Mouse (Mus musculus): ENCODE data around the gene Cyp2f2.

DNA sequence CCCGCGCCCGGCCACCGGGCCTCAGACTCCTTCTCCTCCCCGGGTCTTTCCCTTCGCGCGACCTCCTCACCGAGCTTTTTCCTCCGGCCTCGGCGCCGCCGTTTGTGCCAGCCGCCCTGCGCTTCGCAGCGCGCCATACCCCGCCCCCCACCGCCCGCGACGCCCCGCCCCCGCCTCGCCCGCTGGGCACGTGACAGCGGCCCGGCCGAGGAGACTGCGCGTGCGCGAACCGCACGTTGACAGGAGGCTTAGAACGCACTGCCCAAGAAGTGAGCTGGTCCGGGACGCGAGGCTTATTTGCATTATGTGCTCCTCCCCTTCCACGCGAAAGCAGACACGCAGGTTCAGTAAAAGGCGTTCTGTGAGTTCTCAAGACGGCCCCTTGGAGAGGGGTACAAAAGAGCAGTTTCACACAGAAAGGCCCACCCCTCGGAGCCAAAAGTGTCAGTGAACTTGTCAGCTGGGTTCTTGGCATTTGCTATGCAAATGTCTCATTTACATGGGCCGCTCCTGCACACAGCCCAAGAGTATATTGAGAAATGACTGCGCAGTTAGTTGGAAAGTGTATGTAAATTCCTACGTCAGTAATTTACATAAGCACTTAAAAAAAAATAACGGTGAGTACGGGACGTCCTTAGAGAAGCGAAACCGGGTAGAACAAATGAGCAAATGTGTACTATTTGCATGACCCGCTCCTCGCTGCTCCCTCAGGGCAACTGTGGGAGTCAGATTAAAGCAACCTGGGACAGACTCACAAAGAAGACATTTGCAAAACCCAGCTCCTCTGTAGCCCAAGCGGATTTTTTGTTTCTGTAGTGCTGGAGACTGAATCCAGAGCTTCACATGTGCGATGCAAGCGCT, 47.1 kb downstream of the Cyp2f2 start, which contains the start of gene Egln2:
- TF ChIP-seq CTCF (IDR thresholded peaks at IDR 0.05; ENCODE audit: extremely low read depth, insufficient read depth, insufficient read length, insufficient replicate concordance) (no peak), POLR2A (IDR thresholded peaks at IDR 0.05; ENCODE audit: low read depth, low read length) (peak; percentile 43)
